ENCODE assay signal across 18 mouse cellular contexts in the genomic region with DNA sequence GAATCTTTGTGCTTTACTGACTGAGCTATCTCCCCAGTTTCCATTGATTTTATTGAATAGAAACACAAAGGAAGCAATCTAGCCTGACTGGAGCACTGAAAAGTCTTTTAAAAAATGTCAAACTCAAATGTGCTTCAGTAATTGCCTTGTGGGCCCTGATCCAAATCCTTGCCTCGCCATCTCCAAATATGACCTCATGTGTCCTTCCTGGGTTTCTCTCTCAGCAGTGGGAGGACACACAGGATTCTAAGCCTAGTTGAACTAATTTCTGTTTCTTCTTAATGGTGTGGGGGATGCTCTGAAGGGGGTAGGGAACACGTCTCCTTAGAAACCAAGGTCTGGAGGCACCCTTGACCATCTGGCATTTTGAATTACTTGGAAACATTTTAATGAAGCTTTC. TPM values are rescaled to one million over a fixed set of nuclear protein-coding genes. Genes with fewer than 3 reads are reported as not detected.
A peak's percentile ranks its signal among the peaks of the same experiment; 100 is the strongest.
DNase-seq lines count a peak whose midpoint lies in the region; ATAC-seq and TF ChIP-seq lines count a peak whose summit lies in the region.
"Had no signal": no experiment of that assay in that cellular context is flagged by ENCODE, and none has a peak within 500 bp of the region (broad histone marks: within the 10 kb centered on the region; RNA-seq: fewer than 3 reads in every experiment).

No protein-coding gene starts in this region.

- no peak for TF ChIP-seq CTCF in intestine, postnatal 0 days (IDR thresholded peaks at IDR 0.05; ENCODE audit: low read depth)

- H3K9me3 ChIP-seq in heart, embryonic 11.5 days (replicated peaks; ENCODE audit: control insufficient read depth, low read length), result no peaks in the 10 kb centered on the region
- no peaks in the 10 kb centered on the region for H3K9me3 ChIP-seq in intestine, postnatal 0 days (ENCODE audit: control insufficient read depth)
- H3K9me3 ChIP-seq: embryonic facial prominence, embryonic 13.5 days; limb, embryonic 13.5 days had no signal

- 61% methylated on average over 2 of the region's 2 CpGs for WGBS in heart, embryonic 11.5 days (ENCODE audit: insufficient replicate concordance)
- 50% methylated on average over 2 of the region's 2 CpGs for WGBS in intestine, postnatal 0 days

- intact Hi-C loops in heart, postnatal 10 days (cut with DNase I), result no loop called here

- H3K4me1 ChIP-seq in heart, embryonic 11.5 days (ENCODE audit: control insufficient read depth, insufficient read depth, low read length), result no peaks in the 10 kb centered on the region
- H3K4me1 ChIP-seq in intestine, postnatal 0 days (replicated peaks; ENCODE audit: control insufficient read depth, insufficient read depth, low read length), result no peaks in the 10 kb centered on the region
- H3K4me1 ChIP-seq: embryonic facial prominence, embryonic 13.5 days; limb, embryonic 13.5 days had no signal

- no peak overlapping the region for H3K4me3 ChIP-seq in heart, embryonic 11.5 days (ENCODE audit: low read depth, low read length)
- H3K4me3 ChIP-seq in intestine, postnatal 0 days (ENCODE audit: low read depth, low read length), result no peak overlapping the region
- H3K4me3 ChIP-seq: embryonic facial prominence, embryonic 13.5 days; limb, embryonic 13.5 days had no signal

- H3K27ac ChIP-seq in heart, embryonic 11.5 days (ENCODE audit: low read depth, low read length), result no peak overlapping the region
- H3K27ac ChIP-seq in intestine, postnatal 0 days (ENCODE audit: low read depth, low read length), result no peak overlapping the region
- H3K27ac ChIP-seq: embryonic facial prominence, embryonic 13.5 days; limb, embryonic 13.5 days had no signal

- H3K4me2 ChIP-seq in heart, embryonic 11.5 days, result no peak overlapping the region
- H3K4me2 ChIP-seq in intestine, postnatal 0 days (replicated peaks; ENCODE audit: low read depth), result no peak overlapping the region
- H3K4me2 ChIP-seq: embryonic facial prominence, embryonic 13.5 days; limb, embryonic 13.5 days had no signal

- no peak overlapping the region for H3K9ac ChIP-seq in heart, embryonic 11.5 days (ENCODE audit: low read depth, low read length)
- H3K9ac ChIP-seq in intestine, postnatal 0 days (ENCODE audit: low read depth, low read length), result no peak overlapping the region
- H3K9ac ChIP-seq: embryonic facial prominence, embryonic 13.5 days; limb, embryonic 13.5 days had no signal

- DNase-seq in adrenal gland, postnatal 10 days, result peak; percentile 39
- no peak for DNase-seq in adrenal gland, adult 18-20 months (ENCODE audit: low spot score in 2 of 2)
- DNase-seq in heart, postnatal 10 days, result peak; percentile 50 to 53
- peak; percentile 34 for DNase-seq in lung, postnatal 10 days
- no peak for DNase-seq in lung, postnatal 14 days
- DNase-seq in brain, adult 2 months (ENCODE audit: low read depth, low spot score), result peak; percentile 40
- DNase-seq: cerebellum, adult 8-10 months; kidney, adult 18-20 months; layer of hippocampus, postnatal 36 days; lung, adult 2 months had no signal

- no peak for ATAC-seq in heart, embryonic 11.5 days (replicated peaks; ENCODE audit: insufficient number of reproducible peaks, low FRiP score, low TSS enrichment)
- ATAC-seq in intestine, postnatal 0 days, result no peak
- ATAC-seq: activated CD4-positive, CD25-positive, alpha-beta regulatory T cell, adult 4 months had no signal

- H3K36me3 ChIP-seq in heart, embryonic 11.5 days (ENCODE audit: control insufficient read depth, insufficient read depth, low read length), result no peaks in the 10 kb centered on the region
- H3K36me3 ChIP-seq in intestine, postnatal 0 days (ENCODE audit: control insufficient read depth, insufficient read depth), result no peaks in the 10 kb centered on the region
- H3K36me3 ChIP-seq: embryonic facial prominence, embryonic 13.5 days; limb, embryonic 13.5 days had no signal

- H3K27me3 ChIP-seq in heart, embryonic 11.5 days (ENCODE audit: control insufficient read depth, insufficient read depth, low read length), result no peaks in the 10 kb centered on the region
- H3K27me3 ChIP-seq in intestine, postnatal 0 days (replicated peaks; ENCODE audit: control insufficient read depth, insufficient read depth, low read length), result no peaks in the 10 kb centered on the region
- H3K27me3 ChIP-seq: embryonic facial prominence, embryonic 13.5 days; limb, embryonic 13.5 days had no signal

RNA-seq across cellular contexts. Expression of gene Pnlip, which starts 22.3 kb away (rescaled TPM):
- not detected for total RNA-seq in adrenal gland, postnatal 10 days (2021)
- not detected for total RNA-seq in adrenal gland, adult 18-20 months (2021)
- not detected for total RNA-seq in heart, postnatal 10 days (2021)
- polyA plus RNA-seq in heart, embryonic 11.5 days (2014; fragmentation: Nextera tagmentation; extraction: Ambion mirVana), result not detected in 2 replicates
- polyA plus RNA-seq in intestine, postnatal 0 days (2015; fragmentation: Nextera tagmentation; extraction: Ambion mirVana), result 0.09 TPM in 1 of 2 replicates, not detected in the other
- total RNA-seq: heart, postnatal 25 days had no signal
- polyA plus RNA-seq: activated CD4-positive, CD25-positive, alpha-beta regulatory T cell, adult 4 months; embryonic facial prominence, embryonic 13.5 days; limb, embryonic 13.5 days had no signal

RNA-seq across cellular contexts. Expression of gene Pnliprp1, which starts 54.0 kb away (rescaled TPM):
- total RNA-seq in adrenal gland, postnatal 10 days (2021), result 1 to 10 TPM; 4.0 to 7.5 TPM
- total RNA-seq in adrenal gland, adult 18-20 months (2021), result not detected
- total RNA-seq in heart, postnatal 10 days (2021), result under 1 TPM in 1 of 2 experiments, not detected in 1; 0.47 TPM
- 0.37 TPM in 1 of 2 replicates, not detected in the other for polyA plus RNA-seq in heart, embryonic 11.5 days (2014; fragmentation: Nextera tagmentation; extraction: Ambion mirVana)
- polyA plus RNA-seq in intestine, postnatal 0 days (2015; fragmentation: Nextera tagmentation; extraction: Ambion mirVana), result 17.4 and 26.4 TPM in 2 replicates
- total RNA-seq: ES-E14; heart, postnatal 25 days; layer of hippocampus, postnatal 36 days had no signal
- polyA plus RNA-seq: activated CD4-positive, CD25-positive, alpha-beta regulatory T cell, adult 4 months; embryonic facial prominence, embryonic 13.5 days; neural tube, embryonic 11.5 days had no signal

Comparison
In these comparisons a context has a peak if more than half of its experiments do, and no peak if none do; other contexts are left out.
1. DNase-seq: peak in adrenal gland, postnatal 10 days (single experiment), heart, postnatal 10 days (2 of 2), lung, postnatal 10 days (single experiment) and brain, adult 2 months (single experiment); none in adrenal gland, adult 18-20 months (0 of 2) and lung, postnatal 14 days (single experiment).